Mouse (Mus musculus): ENCODE data around the gene Pea15a. TPM values are rescaled to one million over a fixed set of nuclear protein-coding genes. Genes with fewer than 3 reads are reported as not detected.

Gene Pea15a
- polyA plus RNA-seq, 1 experiment, result 572 TPM

- no peaks in the 10 kb centered on the region for H3K27me3 ChIP-seq (ENCODE audit: control insufficient read depth, insufficient read depth, low read length)
- H3K4me3 ChIP-seq (replicated peaks; ENCODE audit: insufficient read depth, low read depth, low read length), result no peak overlapping the region
- TF ChIP-seq POLR2A (IDR thresholded peaks at IDR 0.05; ENCODE audit: borderline replicate concordance, insufficient read depth, low read length) (no peak), CTCF (IDR thresholded peaks at IDR 0.05; ENCODE audit: borderline replicate concordance, insufficient read depth, low read depth, low read length) (no peak)
- H3K27ac ChIP-seq (ENCODE audit: insufficient read depth, low read length), result no peak overlapping the region
- WGBS, result 86% methylated on average over 5 of the region's 5 CpGs
- H3K4me1 ChIP-seq (ENCODE audit: control insufficient read depth, insufficient read depth, low read length), result peaks cover 5% of the 10 kb centered on the region; the same call in 1 of the 2 replicates
- no peak for DNase-seq
Observed at GRCm38 (mm10) chr1:172167911-172168310, 38.7 kb downstream of the Pea15a start.

GRCm38 (mm10) chr1:172162959-172163358, 43.6 kb downstream of the Pea15a start:
- no peaks in the 10 kb centered on the region for H3K27me3 ChIP-seq (ENCODE audit: control insufficient read depth, insufficient read depth, low read length)
- H3K4me1 ChIP-seq (ENCODE audit: control insufficient read depth, insufficient read depth, low read length), result peaks cover 8% of the 10 kb centered on the region; the same call in 1 of the 2 replicates
- H3K4me3 ChIP-seq (replicated peaks; ENCODE audit: insufficient read depth, low read depth, low read length), result no peak overlapping the region
- 93% methylated on average over 6 of the region's 6 CpGs for WGBS
- TF ChIP-seq POLR2A (IDR thresholded peaks at IDR 0.05; ENCODE audit: borderline replicate concordance, insufficient read depth, low read length) (no peak), CTCF (IDR thresholded peaks at IDR 0.05; ENCODE audit: borderline replicate concordance, insufficient read depth, low read depth, low read length) (no peak)
- DNase-seq, result no peak
- H3K27ac ChIP-seq (ENCODE audit: insufficient read depth, low read length), result no peak overlapping the region

- Histone ChIP-seq H3K4me1 (ENCODE audit: control insufficient read depth, insufficient read depth, low read length) (peaks cover 8% of the 10 kb centered on the region; the same call in 1 of the 2 replicates), H3K27me3 (ENCODE audit: control insufficient read depth, insufficient read depth, low read length) (no peaks in the 10 kb centered on the region), H3K27ac (ENCODE audit: insufficient read depth, low read length) (no peak overlapping the region; the same call in 1 of the 2 replicates), H3K4me3 (replicated peaks; ENCODE audit: insufficient read depth, low read depth, low read length) (no peak overlapping the region)
- TF ChIP-seq POLR2A (IDR thresholded peaks at IDR 0.05; ENCODE audit: borderline replicate concordance, insufficient read depth, low read length) (no peak), CTCF (IDR thresholded peaks at IDR 0.05; ENCODE audit: borderline replicate concordance, insufficient read depth, low read depth, low read length) (peak; percentile 41; the same call in 1 of the 2 replicates)
- WGBS, result 88% methylated on average over 1 of the region's 1 CpGs
- peak; percentile 58 to 69 for DNase-seq
Observed at GRCm38 (mm10) chr1:172162009-172162408, 44.6 kb downstream of the Pea15a start.

GRCm38 (mm10) chr1:172160508-172160907, 46.1 kb downstream of the Pea15a start:
- H3K27ac ChIP-seq (ENCODE audit: insufficient read depth, low read length), result no peak overlapping the region; the same call in 1 of the 2 replicates

GRCm38 (mm10) chr1:172159970-172160369, 46.6 kb downstream of the Pea15a start:
- H3K4me3 ChIP-seq (replicated peaks; ENCODE audit: insufficient read depth, low read depth, low read length), result no peak overlapping the region
- peaks cover 3% of the 10 kb centered on the region; the same call in 1 of the 2 replicates for H3K4me1 ChIP-seq (ENCODE audit: control insufficient read depth, insufficient read depth, low read length)
- DNase-seq, result no peak
- TF ChIP-seq CTCF (IDR thresholded peaks at IDR 0.05; ENCODE audit: borderline replicate concordance, insufficient read depth, low read depth, low read length), result no peak
- TF ChIP-seq POLR2A (IDR thresholded peaks at IDR 0.05; ENCODE audit: borderline replicate concordance, insufficient read depth, low read length), result no peak
- no peaks in the 10 kb centered on the region for H3K27me3 ChIP-seq (ENCODE audit: control insufficient read depth, insufficient read depth, low read length)
- WGBS, result 51% methylated on average over 4 of the region's 4 CpGs
- H3K27ac ChIP-seq (ENCODE audit: insufficient read depth, low read length), result no peak overlapping the region

More at GRCm38 (mm10) chr1:172160508-172160907, 46.1 kb downstream of the Pea15a start:
- no peak for DNase-seq
- no peaks in the 10 kb centered on the region for H3K27me3 ChIP-seq (ENCODE audit: control insufficient read depth, insufficient read depth, low read length)
- H3K4me3 ChIP-seq (replicated peaks; ENCODE audit: insufficient read depth, low read depth, low read length), result no peak overlapping the region
- TF ChIP-seq CTCF (IDR thresholded peaks at IDR 0.05; ENCODE audit: borderline replicate concordance, insufficient read depth, low read depth, low read length) (no peak), POLR2A (IDR thresholded peaks at IDR 0.05; ENCODE audit: borderline replicate concordance, insufficient read depth, low read length) (no peak)
- peaks cover 8% of the 10 kb centered on the region; the same call in 1 of the 2 replicates for H3K4me1 ChIP-seq (ENCODE audit: control insufficient read depth, insufficient read depth, low read length)

- Histone ChIP-seq H3K27me3 (ENCODE audit: control insufficient read depth, insufficient read depth, low read length) (no peaks in the 10 kb centered on the region), H3K27ac (ENCODE audit: insufficient read depth, low read length) (no peak overlapping the region), H3K4me3 (replicated peaks; ENCODE audit: insufficient read depth, low read depth, low read length) (no peak overlapping the region), H3K4me1 (ENCODE audit: control insufficient read depth, insufficient read depth, low read length) (peaks cover under 1% of the 10 kb centered on the region; the same call in 1 of the 2 replicates)
- DNase-seq, result no peak
- WGBS, result 85% methylated on average over 3 of the region's 3 CpGs
- no peak for TF ChIP-seq POLR2A (IDR thresholded peaks at IDR 0.05; ENCODE audit: borderline replicate concordance, insufficient read depth, low read length)
- no peak for TF ChIP-seq CTCF (IDR thresholded peaks at IDR 0.05; ENCODE audit: borderline replicate concordance, insufficient read depth, low read depth, low read length)
Observed at GRCm38 (mm10) chr1:172155518-172155917, 51.1 kb downstream of the Pea15a start.

- TF ChIP-seq CTCF (IDR thresholded peaks at IDR 0.05; ENCODE audit: borderline replicate concordance, insufficient read depth, low read depth, low read length), result no peak
- no peak for TF ChIP-seq POLR2A (IDR thresholded peaks at IDR 0.05; ENCODE audit: borderline replicate concordance, insufficient read depth, low read length)
- Histone ChIP-seq H3K27ac (ENCODE audit: insufficient read depth, low read length) (no peak overlapping the region), H3K4me3 (replicated peaks; ENCODE audit: insufficient read depth, low read depth, low read length) (no peak overlapping the region), H3K4me1 (ENCODE audit: control insufficient read depth, insufficient read depth, low read length) (peaks cover 4% of the 10 kb centered on the region; the same call in 1 of the 2 replicates), H3K27me3 (ENCODE audit: control insufficient read depth, insufficient read depth, low read length) (no peaks in the 10 kb centered on the region)
- DNase-seq, result no peak
- WGBS, result 94% methylated on average over 3 of the region's 3 CpGs
Observed at GRCm38 (mm10) chr1:172154536-172154935, 52.1 kb downstream of the Pea15a start.
